Mouse (Mus musculus): ENCODE results near the gene Tymp. TPM values are rescaled to one million over a fixed set of nuclear protein-coding genes. Genes with fewer than 3 reads are reported as not detected.

The Tymp gene
- total RNA-seq (2012; rRNA removed), result 0.94 and 1.1 TPM in 2 replicates

DNA sequence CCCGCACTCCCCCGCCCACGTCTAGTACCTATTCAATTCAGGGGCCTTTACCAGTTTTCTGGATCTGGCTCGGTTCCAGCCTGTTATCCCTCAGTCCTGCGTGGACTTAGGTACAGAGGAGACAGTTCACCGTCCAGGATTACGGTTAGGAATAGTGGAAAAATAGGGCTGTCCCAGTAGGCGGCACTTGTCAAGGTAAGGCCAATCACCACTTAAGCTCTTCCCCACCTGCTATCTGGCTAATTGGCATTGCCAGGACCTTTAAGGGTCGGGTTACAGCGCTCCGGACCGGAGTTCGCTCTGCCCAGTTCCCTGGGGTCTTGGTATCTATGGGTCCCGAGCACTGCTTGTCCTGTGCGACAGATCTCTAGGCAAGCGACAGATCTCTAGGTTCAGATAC lies at the start of gene Tymp:
Gene Tymp, minus strand, starts transcription at position 83 of the 400 bp plus-strand sequence.
- peaks cover 9% of the 10 kb centered on the region for H3K36me3 ChIP-seq (ENCODE audit: control insufficient read depth, insufficient read depth, low read length, poor library complexity, severe bottlenecking)
- no peak within 1 kb of the TSS for H3K9ac ChIP-seq (ENCODE audit: insufficient read depth, low read depth, low read length, poor library complexity, severe bottlenecking)
- peaks cover 4 to 24% of the 10 kb centered on the region in 2 experiments; a peak in 3 of 4 replicates for H3K4me1 ChIP-seq (ENCODE audit: control insufficient read depth in 2 of 2, insufficient read depth in 2 of 2, low read length in 2 of 2, poor library complexity in 1 of 2)
- peak within 1 kb of the TSS in 1 of 2 experiments; percentile 9; a peak in 1 of 4 replicates for H3K4me3 ChIP-seq (ENCODE audit: insufficient read depth in 1 of 2, low read depth in 1 of 2, low read length in 2 of 2, poor library complexity in 1 of 2, severe bottlenecking in 1 of 2)
- no peaks in the 10 kb centered on the region for H3K9me3 ChIP-seq (ENCODE audit: control insufficient read depth, insufficient read depth, low read depth, low read length)
- no peak for TF ChIP-seq CHD2 (IDR thresholded peaks at IDR 0.05; ENCODE audit: low read depth, low read length)
- TF ChIP-seq MAFK (IDR thresholded peaks at IDR 0.05; ENCODE audit: insufficient read depth, low read depth, low read length), result no peak
- no peak for TF ChIP-seq ZC3H11A (IDR thresholded peaks at IDR 0.05; ENCODE audit: borderline replicate concordance, low read depth, low read length)
- no peak for TF ChIP-seq HCFC1 (IDR thresholded peaks at IDR 0.05; ENCODE audit: borderline replicate concordance, insufficient read depth, low read length)
- no peak for TF ChIP-seq ZNF384 (IDR thresholded peaks at IDR 0.05; ENCODE audit: low read depth, low read length)
- in situ Hi-C loops (cut with MboI; ENCODE audit: low sequenced_read_pairs in 2 of 2, unreplicated experiment in 2 of 2), result no loop called here
- no peak within 1 kb of the TSS for H3K27ac ChIP-seq (ENCODE audit: insufficient read depth, low read depth, low read length, poor library complexity, severe bottlenecking)
- no peak for DNase-seq (ENCODE audit: low read depth, low spot score)

DNA sequence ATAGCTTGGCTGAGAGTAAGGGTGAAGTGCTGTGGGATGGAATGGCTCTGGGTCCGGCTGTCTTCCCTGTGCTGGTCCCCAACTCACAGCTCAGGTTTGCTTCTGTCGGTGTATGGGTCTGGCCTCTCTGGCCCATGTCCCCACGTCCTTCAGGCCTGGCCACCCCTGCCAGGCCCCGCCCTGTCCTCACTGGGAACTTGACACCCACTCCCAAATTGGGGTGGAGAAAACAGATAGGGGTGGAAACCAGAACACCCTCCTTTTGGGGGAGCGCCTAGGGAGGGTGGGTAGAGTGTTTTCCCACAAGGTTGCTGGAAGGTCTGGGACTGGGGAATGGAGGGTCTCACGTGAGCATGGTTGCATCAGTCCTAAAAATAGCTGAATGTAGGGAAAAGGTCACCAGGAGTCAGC lies 48.9 kb upstream of the Tymp start, which contains the start of gene Cpt1b:
Gene Cpt1b, minus strand, starts transcription at position 153 of the 411 bp plus-strand sequence.
- in situ Hi-C loops (cut with MboI; ENCODE audit: low sequenced_read_pairs in 2 of 2, unreplicated experiment in 2 of 2), result no loop called here
- peaks cover 10% of the 10 kb centered on the region; the same call in 1 of the 2 replicates for H3K36me3 ChIP-seq (ENCODE audit: control insufficient read depth, insufficient read depth, low read length, poor library complexity, severe bottlenecking)
- no peak for DNase-seq (ENCODE audit: low read depth, low spot score)
- no peak for TF ChIP-seq ZNF384 (IDR thresholded peaks at IDR 0.05; ENCODE audit: low read depth, low read length)
- TF ChIP-seq ZC3H11A (IDR thresholded peaks at IDR 0.05; ENCODE audit: borderline replicate concordance, low read depth, low read length), result no peak
- no peak for TF ChIP-seq CHD2 (IDR thresholded peaks at IDR 0.05; ENCODE audit: low read depth, low read length)
- peak within 1 kb of the TSS; percentile 55; the same call in 1 of the 2 replicates for H3K27ac ChIP-seq (ENCODE audit: insufficient read depth, low read depth, low read length, poor library complexity, severe bottlenecking)
- peaks cover 2 to 12% of the 10 kb centered on the region in 2 experiments; a peak in 3 of 4 replicates for H3K4me1 ChIP-seq (ENCODE audit: control insufficient read depth in 2 of 2, insufficient read depth in 2 of 2, low read length in 2 of 2, poor library complexity in 1 of 2)
- H3K9me3 ChIP-seq (ENCODE audit: control insufficient read depth, insufficient read depth, low read depth, low read length), result no peaks in the 10 kb centered on the region
- peak within 1 kb of the TSS; percentile 16 for H3K9ac ChIP-seq (ENCODE audit: insufficient read depth, low read depth, low read length, poor library complexity, severe bottlenecking)
- peak within 1 kb of the TSS; percentile 22 to 54; a peak in 3 of 4 replicates for H3K4me3 ChIP-seq (ENCODE audit: insufficient read depth in 1 of 2, low read depth in 1 of 2, low read length in 2 of 2, poor library complexity in 1 of 2, severe bottlenecking in 1 of 2)

DNA sequence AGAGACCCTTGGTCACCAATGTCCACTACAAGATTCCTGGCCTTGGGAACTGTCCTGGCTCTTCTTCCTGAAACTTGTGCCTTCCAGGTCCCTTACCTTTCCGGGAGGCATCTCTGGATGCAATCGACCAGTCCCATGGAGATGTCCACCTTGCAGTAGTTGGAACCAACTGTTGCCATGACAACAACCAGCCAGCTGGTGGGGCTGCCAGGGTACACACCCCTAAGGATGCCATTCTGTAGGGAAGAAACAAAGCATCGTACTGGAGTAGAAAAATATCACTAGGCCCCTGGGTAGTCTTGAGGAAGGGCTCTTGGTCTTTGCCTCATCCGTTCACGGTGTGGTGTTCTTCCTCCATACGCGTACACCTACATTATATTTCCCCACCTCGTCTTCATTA lies 47.8 kb upstream of the Tymp start:
- no peak overlapping the region for H3K27ac ChIP-seq (ENCODE audit: insufficient read depth, low read depth, low read length, poor library complexity, severe bottlenecking)
- DNase-seq (ENCODE audit: low read depth, low spot score), result no peak
- peaks cover 10% of the 10 kb centered on the region; the same call in 1 of the 2 replicates for H3K36me3 ChIP-seq (ENCODE audit: control insufficient read depth, insufficient read depth, low read length, poor library complexity, severe bottlenecking)
- no peaks in the 10 kb centered on the region for H3K9me3 ChIP-seq (ENCODE audit: control insufficient read depth, insufficient read depth, low read depth, low read length)
- peaks cover 2 to 12% of the 10 kb centered on the region in 2 experiments; a peak in 3 of 4 replicates for H3K4me1 ChIP-seq (ENCODE audit: control insufficient read depth in 2 of 2, insufficient read depth in 2 of 2, low read length in 2 of 2, poor library complexity in 1 of 2)
- H3K9ac ChIP-seq (ENCODE audit: insufficient read depth, low read depth, low read length, poor library complexity, severe bottlenecking), result no peak overlapping the region
- TF ChIP-seq ZNF384 (IDR thresholded peaks at IDR 0.05; ENCODE audit: low read depth, low read length), result no peak
- H3K4me3 ChIP-seq (ENCODE audit: insufficient read depth in 1 of 2, low read depth in 1 of 2, low read length in 2 of 2, poor library complexity in 1 of 2, severe bottlenecking in 1 of 2), result no peak overlapping the region
- in situ Hi-C loops (cut with MboI; ENCODE audit: low sequenced_read_pairs in 2 of 2, unreplicated experiment in 2 of 2), result no loop called here

DNA sequence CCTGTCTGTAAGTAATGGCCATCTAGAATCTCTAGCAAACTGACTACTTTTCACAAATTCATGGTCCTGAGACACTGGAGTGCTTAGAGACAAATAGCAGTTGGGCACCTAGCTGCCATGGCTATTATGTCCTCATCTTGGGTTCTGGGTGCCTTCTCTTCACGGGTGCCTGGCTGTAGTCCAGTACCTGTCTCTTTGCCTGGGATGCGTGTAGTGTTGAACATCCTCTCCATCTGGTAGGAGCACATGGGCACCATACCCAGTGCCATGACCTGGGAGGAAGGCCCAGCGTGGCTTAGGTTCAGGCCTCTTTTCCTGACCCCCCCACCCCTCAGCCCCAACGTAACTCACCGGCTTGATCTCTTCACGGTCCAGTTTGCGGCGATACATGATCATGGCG lies 45.1 kb upstream of the Tymp start:
- no peak for TF ChIP-seq MAFK (IDR thresholded peaks at IDR 0.05; ENCODE audit: insufficient read depth, low read depth, low read length)
- H3K9me3 ChIP-seq (ENCODE audit: control insufficient read depth, insufficient read depth, low read depth, low read length), result no peaks in the 10 kb centered on the region
- in situ Hi-C loops (cut with MboI; ENCODE audit: low sequenced_read_pairs in 2 of 2, unreplicated experiment in 2 of 2), result no loop called here
- no peak overlapping the region for H3K27ac ChIP-seq (ENCODE audit: insufficient read depth, low read depth, low read length, poor library complexity, severe bottlenecking)
- no peak for DNase-seq (ENCODE audit: low read depth, low spot score)
- H3K4me1 ChIP-seq (ENCODE audit: control insufficient read depth in 2 of 2, insufficient read depth in 2 of 2, low read length in 2 of 2, poor library complexity in 1 of 2), result peaks cover 2 to 7% of the 10 kb centered on the region in 2 experiments; a peak in 3 of 4 replicates
- H3K36me3 ChIP-seq (ENCODE audit: control insufficient read depth, insufficient read depth, low read length, poor library complexity, severe bottlenecking), result peaks cover 7% of the 10 kb centered on the region; the same call in 1 of the 2 replicates
- H3K4me3 ChIP-seq (ENCODE audit: insufficient read depth in 1 of 2, low read depth in 1 of 2, low read length in 2 of 2, poor library complexity in 1 of 2, severe bottlenecking in 1 of 2), result no peak overlapping the region
- H3K9ac ChIP-seq (ENCODE audit: insufficient read depth, low read depth, low read length, poor library complexity, severe bottlenecking), result no peak overlapping the region

DNA sequence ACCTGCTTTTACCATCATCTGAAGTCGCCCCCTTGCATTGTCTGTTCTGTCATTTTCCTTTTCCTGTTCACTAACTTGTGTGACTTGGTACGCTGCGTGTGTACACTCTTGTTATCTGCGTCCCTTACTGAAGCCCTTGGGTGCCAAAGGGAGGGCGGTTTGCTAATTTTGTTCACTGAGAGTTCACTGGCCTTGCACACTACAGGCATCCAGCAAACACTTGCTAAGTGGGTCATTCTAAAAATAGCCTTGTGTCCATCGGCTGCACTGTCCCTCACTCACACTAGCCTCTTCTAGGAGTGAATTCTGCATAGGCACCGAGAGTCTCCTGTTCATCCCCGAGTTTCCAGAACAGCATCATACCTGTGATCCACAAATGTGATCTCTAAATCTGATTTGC lies 38.4 kb upstream of the Tymp start:
- DNase-seq (ENCODE audit: low read depth, low spot score), result no peak
- Histone ChIP-seq H3K4me3 (ENCODE audit: insufficient read depth in 1 of 2, low read depth in 1 of 2, low read length in 2 of 2, poor library complexity in 1 of 2, severe bottlenecking in 1 of 2) (no peak overlapping the region), H3K4me1 (ENCODE audit: control insufficient read depth in 2 of 2, insufficient read depth in 2 of 2, low read length in 2 of 2, poor library complexity in 1 of 2) (peaks cover 0 to 4% of the 10 kb centered on the region in 2 experiments; a peak in 2 of 4 replicates), H3K36me3 (ENCODE audit: control insufficient read depth, insufficient read depth, low read length, poor library complexity, severe bottlenecking) (peaks cover 3% of the 10 kb centered on the region; the same call in 1 of the 2 replicates), H3K9me3 (ENCODE audit: control insufficient read depth, insufficient read depth, low read depth, low read length) (no peaks in the 10 kb centered on the region), H3K27ac (ENCODE audit: insufficient read depth, low read depth, low read length, poor library complexity, severe bottlenecking) (no peak overlapping the region), H3K9ac (ENCODE audit: insufficient read depth, low read depth, low read length, poor library complexity, severe bottlenecking) (no peak overlapping the region)
- TF ChIP-seq HCFC1 (IDR thresholded peaks at IDR 0.05; ENCODE audit: borderline replicate concordance, insufficient read depth, low read length) (no peak), CHD2 (IDR thresholded peaks at IDR 0.05; ENCODE audit: low read depth, low read length) (no peak)
- in situ Hi-C loops (cut with MboI; ENCODE audit: low sequenced_read_pairs in 2 of 2, unreplicated experiment in 2 of 2), result no loop called here
